ENCODE assay signal across 13 mouse cellular contexts in genomic region chr12:108443708-108444107, GRCm38 (mm10).
DNase-seq lines count a peak whose midpoint lies in the region; ATAC-seq lines count a peak whose summit lies in the region.
"Had no signal": no experiment of that assay in that cellular context is flagged by ENCODE, and none has a peak within 500 bp of the region (broad histone marks: within the 10 kb centered on the region; RNA-seq: fewer than 3 reads in every experiment).

No protein-coding gene starts in this region.

- H3K36me3 ChIP-seq in forebrain, embryonic 11.5 days (ENCODE audit: control insufficient read depth, insufficient read depth, low read length), result no peaks in the 10 kb centered on the region
- H3K36me3 ChIP-seq in forebrain, embryonic 15.5 days, result no peaks in the 10 kb centered on the region
- H3K36me3 ChIP-seq in midbrain, embryonic 10.5 days, result peaks cover 15% of the 10 kb centered on the region
- no peaks in the 10 kb centered on the region for H3K36me3 ChIP-seq in midbrain, embryonic 15.5 days (replicated peaks)
- no peaks in the 10 kb centered on the region for H3K36me3 ChIP-seq in hindbrain, embryonic 14.5 days (replicated peaks; ENCODE audit: control insufficient read depth, insufficient read depth)
- no peaks in the 10 kb centered on the region for H3K36me3 ChIP-seq in neural tube, embryonic 15.5 days
- H3K36me3 ChIP-seq: heart, embryonic 12.5 days had no signal

- 0 out of 2 replicates have a peak, but pooled peaks have one; percentile 15 for ATAC-seq in forebrain, embryonic 11.5 days (replicated peaks; ENCODE audit: low FRiP score)
- no peak for ATAC-seq in forebrain, embryonic 15.5 days (replicated peaks)
- no peak for ATAC-seq in midbrain, embryonic 15.5 days (replicated peaks)
- no peak for ATAC-seq in hindbrain, embryonic 14.5 days (ENCODE audit: low FRiP score)
- peak; percentile 43; the same call in 1 of the 2 replicates for ATAC-seq in neural tube, embryonic 15.5 days (ENCODE audit: low FRiP score)

- H3K9ac ChIP-seq in forebrain, embryonic 11.5 days (ENCODE audit: low read length), result no peak overlapping the region
- H3K9ac ChIP-seq in forebrain, embryonic 15.5 days (replicated peaks), result no peak overlapping the region
- H3K9ac ChIP-seq in midbrain, embryonic 15.5 days, result no peak overlapping the region
- H3K9ac ChIP-seq in hindbrain, embryonic 14.5 days, result no peak overlapping the region
- H3K9ac ChIP-seq in neural tube, embryonic 15.5 days (replicated peaks), result no peak overlapping the region
- H3K9ac ChIP-seq: heart, embryonic 12.5 days had no signal

- no peaks in the 10 kb centered on the region for H3K9me3 ChIP-seq in forebrain, embryonic 11.5 days (ENCODE audit: control insufficient read depth, low read length)
- H3K9me3 ChIP-seq in forebrain, embryonic 15.5 days, result no peaks in the 10 kb centered on the region
- no peaks in the 10 kb centered on the region for H3K9me3 ChIP-seq in midbrain, embryonic 10.5 days (replicated peaks)
- no peaks in the 10 kb centered on the region for H3K9me3 ChIP-seq in midbrain, embryonic 15.5 days
- H3K9me3 ChIP-seq in hindbrain, embryonic 14.5 days (ENCODE audit: control insufficient read depth, low read length), result no peaks in the 10 kb centered on the region
- H3K9me3 ChIP-seq in neural tube, embryonic 15.5 days (replicated peaks), result no peaks in the 10 kb centered on the region
- H3K9me3 ChIP-seq: heart, embryonic 12.5 days had no signal

- no peak overlapping the region for H3K4me3 ChIP-seq in forebrain, embryonic 11.5 days (ENCODE audit: low read depth, low read length)
- no peak overlapping the region for H3K4me3 ChIP-seq in forebrain, embryonic 15.5 days
- peak overlapping the region; percentile 20 for H3K4me3 ChIP-seq in midbrain, embryonic 10.5 days
- H3K4me3 ChIP-seq in midbrain, embryonic 15.5 days, result no peak overlapping the region
- H3K4me3 ChIP-seq in hindbrain, embryonic 14.5 days (replicated peaks; ENCODE audit: low read length), result no peak overlapping the region
- H3K4me3 ChIP-seq in neural tube, embryonic 15.5 days (replicated peaks), result no peak overlapping the region
- H3K4me3 ChIP-seq: heart, embryonic 12.5 days had no signal

- WGBS in forebrain, embryonic 11.5 days, result 66% methylated on average over 5 of the region's 5 CpGs
- 62% methylated on average over 5 of the region's 5 CpGs for WGBS in forebrain, embryonic 15.5 days
- WGBS in midbrain, embryonic 10.5 days, result 60% methylated on average over 5 of the region's 5 CpGs
- WGBS in midbrain, embryonic 15.5 days, result 55% methylated on average over 5 of the region's 5 CpGs
- 37% methylated on average over 5 of the region's 5 CpGs for WGBS in hindbrain, embryonic 14.5 days
- WGBS in neural tube, embryonic 15.5 days, result 22% methylated on average over 5 of the region's 5 CpGs

- no peak overlapping the region for H3K4me2 ChIP-seq in forebrain, embryonic 11.5 days (ENCODE audit: low read depth, low read length, severe bottlenecking)
- H3K4me2 ChIP-seq in forebrain, embryonic 15.5 days (replicated peaks), result no peak overlapping the region
- no peak overlapping the region for H3K4me2 ChIP-seq in midbrain, embryonic 15.5 days
- H3K4me2 ChIP-seq in hindbrain, embryonic 14.5 days (replicated peaks), result peak overlapping the region; percentile 11; the same call in 1 of the 2 replicates
- peak overlapping the region; percentile 17; the same call in 1 of the 2 replicates for H3K4me2 ChIP-seq in neural tube, embryonic 15.5 days
- H3K4me2 ChIP-seq: heart, embryonic 12.5 days; liver, embryonic 11.5 days had no signal

- H3K27ac ChIP-seq in forebrain, embryonic 11.5 days (ENCODE audit: low read depth, low read length), result no peak overlapping the region
- no peak overlapping the region for H3K27ac ChIP-seq in forebrain, embryonic 15.5 days (replicated peaks)
- H3K27ac ChIP-seq in midbrain, embryonic 10.5 days (replicated peaks), result peak overlapping the region; percentile 80
- no peak overlapping the region; the same call in 1 of the 2 replicates for H3K27ac ChIP-seq in midbrain, embryonic 15.5 days
- peak overlapping the region; percentile 18; the same call in 1 of the 2 replicates for H3K27ac ChIP-seq in hindbrain, embryonic 14.5 days
- 0 out of 2 replicates have a peak overlapping the region, but pooled peaks have one; percentile 13 for H3K27ac ChIP-seq in neural tube, embryonic 15.5 days (replicated peaks)

- no peak for DNase-seq in forebrain, embryonic 11.5 days (ENCODE audit: low spot score)
- no peak for DNase-seq in midbrain, embryonic 10.5 days (ENCODE audit: low spot score)
- DNase-seq in hindbrain, embryonic 14.5 days (ENCODE audit: low spot score), result no peak
- no peak for DNase-seq in urinary bladder, postnatal 14 days (ENCODE audit: low spot score)
- DNase-seq in retina, embryonic 14.5 days (ENCODE audit: low spot score), result no peak
- DNase-seq: cerebellum, postnatal 36 days; right cerebral cortex, adult 18-20 months; thymus, adult 18-20 months had no signal

- H3K4me1 ChIP-seq in forebrain, embryonic 11.5 days (replicated peaks; ENCODE audit: control insufficient read depth, insufficient read depth, low read length), result peaks cover 11% of the 10 kb centered on the region
- peaks cover 20% of the 10 kb centered on the region for H3K4me1 ChIP-seq in forebrain, embryonic 15.5 days
- peaks cover 52% of the 10 kb centered on the region for H3K4me1 ChIP-seq in midbrain, embryonic 10.5 days
- H3K4me1 ChIP-seq in midbrain, embryonic 15.5 days, result peaks cover 19% of the 10 kb centered on the region
- peaks cover 26% of the 10 kb centered on the region for H3K4me1 ChIP-seq in hindbrain, embryonic 14.5 days (replicated peaks; ENCODE audit: control insufficient read depth, insufficient read depth, low read length)
- peaks cover 20% of the 10 kb centered on the region for H3K4me1 ChIP-seq in neural tube, embryonic 15.5 days

- no peaks in the 10 kb centered on the region for H3K27me3 ChIP-seq in forebrain, embryonic 11.5 days (ENCODE audit: control insufficient read depth, insufficient read depth, low read length)
- H3K27me3 ChIP-seq in forebrain, embryonic 15.5 days, result no peaks in the 10 kb centered on the region
- H3K27me3 ChIP-seq in midbrain, embryonic 10.5 days (ENCODE audit: low read depth, poor library complexity, severe bottlenecking), result no peaks in the 10 kb centered on the region
- no peaks in the 10 kb centered on the region for H3K27me3 ChIP-seq in midbrain, embryonic 15.5 days (replicated peaks)
- H3K27me3 ChIP-seq in hindbrain, embryonic 14.5 days (ENCODE audit: control insufficient read depth, insufficient read depth, low read length), result no peaks in the 10 kb centered on the region
- H3K27me3 ChIP-seq in neural tube, embryonic 15.5 days (replicated peaks), result no peaks in the 10 kb centered on the region
- H3K27me3 ChIP-seq: heart, embryonic 12.5 days had no signal

Comparison
In these comparisons a context has a peak if more than half of its experiments do, and no peak if none do; other contexts are left out.
1. ATAC-seq: peak in forebrain, embryonic 11.5 days (single experiment) and neural tube, embryonic 15.5 days (single experiment); none in forebrain, embryonic 15.5 days (single experiment), midbrain, embryonic 15.5 days (single experiment) and hindbrain, embryonic 14.5 days (single experiment).
2. H3K27ac ChIP-seq: peak in midbrain, embryonic 10.5 days (single experiment), hindbrain, embryonic 14.5 days (single experiment) and neural tube, embryonic 15.5 days (single experiment); none in forebrain, embryonic 11.5 days (single experiment), forebrain, embryonic 15.5 days (single experiment) and midbrain, embryonic 15.5 days (single experiment).
3. H3K4me2 ChIP-seq: peak in hindbrain, embryonic 14.5 days (single experiment) and neural tube, embryonic 15.5 days (single experiment); none in forebrain, embryonic 11.5 days (single experiment), forebrain, embryonic 15.5 days (single experiment) and midbrain, embryonic 15.5 days (single experiment).